Mouse (Mus musculus) gastrocnemius, adult 2 months (tissue): ENCODE results near the gene Cldn10. TPM values are rescaled to one million over a fixed set of nuclear protein-coding genes. Genes with fewer than 3 reads are reported as not detected.
A peak's percentile ranks its signal among the peaks of the same experiment; 100 is the strongest.
"Not testable (repeated sequence)": the region's sequence is repeated elsewhere in the genome, so short reads cannot be mapped to it uniquely, and the experiment has no call there.

Experiments
- DNase-seq: peaks from one replicate; pipeline ENCODE4 v3.0.0; 2022
- H3K27ac ChIP-seq: fragments of 200-600 bp; 2 replicates; pipeline ENCODE4 v1.8.1; 2022; ENCODE audit warnings: mild to moderate bottlenecking
- H3K4me3 ChIP-seq: fragments of 200-600 bp; 2 replicates; pipeline ENCODE4 v1.8.1; 2022; ENCODE audit warnings: mild to moderate bottlenecking, moderate library complexity
- CTCF ChIP-seq: fragments of 200-600 bp; IDR thresholded peaks from 2 replicates; pipeline ENCODE4 v1.8.1; 2022; ENCODE audit warnings: antibody characterized with exemption, mild to moderate bottlenecking, moderate library complexity
- intact Hi-C: fragments of 180-260 bp; cut with DNase I; formaldehyde crosslinking; loops from one replicate; pipeline ENCODE4 v1.15.1; 2025
- long read RNA-seq, 2 experiments: library from polyadenylated mRNA; stranded (forward); transcript quantifications; one replicate each; pipeline ENCODE4 v2.0.0; 2021
- total RNA-seq, 2 experiments: library from RNA; stranded (reverse); gene quantifications; 2 replicates each; pipeline ENCODE4 v1.2.3; 2021

Cldn10 gene
- not detected for total RNA-seq
- long read RNA-seq, experiment 1: 0 reads
- long read RNA-seq, experiment 2: 0 reads

DNA sequence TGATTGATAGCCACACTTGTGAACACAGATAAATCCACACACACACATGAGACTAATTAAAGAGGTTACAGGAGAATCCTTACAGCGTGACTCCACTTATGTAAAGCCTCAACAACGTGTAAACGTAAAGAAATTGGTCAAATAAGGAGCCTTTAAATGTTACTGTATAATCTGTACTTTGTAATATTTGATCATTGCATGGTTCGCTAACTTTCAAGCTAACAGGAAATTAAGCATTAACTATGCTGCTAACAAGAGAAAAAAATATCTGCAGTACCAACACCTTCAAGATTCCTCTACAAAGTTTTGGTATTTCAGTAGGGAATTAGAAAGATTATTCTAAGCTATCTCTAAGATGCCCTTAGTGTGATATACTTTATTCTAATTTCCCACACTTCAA lies at the start of gene Cldn10:
Gene Cldn10 (plus strand): TSS at position 288 of the 400 bp plus-strand sequence.
- no peak for TF ChIP-seq CTCF
- intact Hi-C loops: no loop called here
- no peak within 1 kb of the TSS for H3K27ac ChIP-seq
- no peak for DNase-seq
- H3K4me3 ChIP-seq: no peak within 1 kb of the TSS

GRCm38 (mm10) chr14:118741780-118742179 lies 45.9 kb upstream of the Cldn10 start:
- H3K4me3 ChIP-seq: no peak overlapping the region
- no peak overlapping the region for H3K27ac ChIP-seq
- TF ChIP-seq CTCF: no peak
- intact Hi-C loops: no loop called here
- no peak for DNase-seq

DNA sequence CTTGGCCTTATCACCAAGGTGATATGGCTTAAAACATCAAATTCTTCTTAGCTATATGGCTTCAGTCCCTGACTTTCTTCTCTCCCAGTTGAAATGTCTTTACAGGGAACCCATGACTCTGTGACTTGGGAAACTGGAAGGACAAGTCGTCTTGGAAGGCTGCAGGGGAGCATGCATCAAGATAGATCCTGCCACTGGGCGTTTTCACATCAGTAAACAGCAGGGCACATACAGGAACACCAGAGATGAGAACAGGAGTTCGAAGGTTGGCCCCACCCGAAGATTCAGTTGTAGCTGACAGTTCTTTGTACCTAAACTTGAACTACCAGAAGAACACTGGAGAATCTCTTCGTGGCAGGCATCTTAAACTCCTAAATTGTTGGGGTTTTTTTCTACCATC lies 44.8 kb upstream of the Cldn10 start:
- no peak for DNase-seq
- intact Hi-C loops: no loop called here
- Histone ChIP-seq H3K27ac (no peak overlapping the region), H3K4me3 (no peak overlapping the region)
- TF ChIP-seq CTCF: no peak

- intact Hi-C loops: no loop called here
- H3K27ac ChIP-seq: no peak overlapping the region
- DNase-seq: no peak
- no peak for TF ChIP-seq CTCF
- H3K4me3 ChIP-seq: no peak overlapping the region
Observed at GRCm38 (mm10) chr14:118749068-118749467, 38.6 kb upstream of the Cldn10 start.

DNA sequence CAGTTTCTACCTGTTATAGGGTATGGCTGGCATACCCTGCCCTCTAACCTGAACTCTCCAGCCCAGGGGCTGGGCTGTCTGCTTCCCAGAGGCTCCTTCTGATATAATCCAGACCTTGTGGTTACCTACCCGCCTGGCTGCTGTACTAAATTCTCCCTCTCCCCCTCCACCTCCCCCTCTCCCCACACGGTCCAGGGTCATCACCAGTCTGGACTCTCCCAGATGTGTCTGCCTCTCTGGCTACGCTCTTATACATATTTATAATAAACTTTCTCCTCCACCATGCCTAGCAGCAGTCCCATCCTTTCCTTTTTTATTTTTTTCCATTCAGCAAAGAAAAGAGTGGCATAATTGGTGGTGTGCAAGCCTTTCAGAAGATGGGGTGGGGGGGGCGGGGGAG lies 38.0 kb upstream of the Cldn10 start:
- intact Hi-C loops: no loop called here
- Histone ChIP-seq H3K27ac (no peak overlapping the region), H3K4me3 (no peak overlapping the region)
- no peak for DNase-seq
- TF ChIP-seq CTCF: no peak

GRCm38 (mm10) chr14:118750505-118751192 lies 37.1 kb upstream of the Cldn10 start:
- DNase-seq: no peak
- Histone ChIP-seq H3K27ac (no peak overlapping the region), H3K4me3 (no peak overlapping the region)
- no peak for TF ChIP-seq CTCF
- intact Hi-C loops: no loop called here

GRCm38 (mm10) chr14:118751193-118751753 lies 36.4 kb upstream of the Cldn10 start:
- DNase-seq: no peak
- Histone ChIP-seq H3K27ac (no peak overlapping the region), H3K4me3 (no peak overlapping the region)
- intact Hi-C loops: no loop called here
- TF ChIP-seq CTCF: no peak

DNA sequence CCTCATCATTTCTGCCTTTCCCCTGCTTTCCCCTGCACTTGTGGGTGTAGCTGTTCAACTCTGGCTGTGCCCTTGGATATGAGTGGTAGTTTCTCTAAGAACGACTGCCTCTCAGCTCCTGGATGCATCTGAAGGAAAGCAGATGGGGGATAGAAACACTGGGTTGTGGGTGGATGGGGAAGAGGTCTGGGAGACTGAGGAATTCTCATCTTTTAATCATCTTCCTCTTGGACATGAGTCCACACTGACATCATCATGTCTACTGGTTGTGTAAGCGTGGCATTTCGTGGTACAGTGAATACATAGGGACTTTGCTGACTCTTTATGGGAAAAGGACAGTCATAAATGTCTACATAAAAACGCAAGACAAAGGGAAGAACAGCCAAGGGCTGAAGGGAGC lies 31.7 kb upstream of the Cldn10 start:
- TF ChIP-seq CTCF: no peak
- Histone ChIP-seq H3K27ac (no peak overlapping the region), H3K4me3 (no peak overlapping the region)
- intact Hi-C loops: no loop called here
- DNase-seq: no peak

GRCm38 (mm10) chr14:118756566-118756965 lies 31.1 kb upstream of the Cldn10 start:
- intact Hi-C loops: no loop called here
- no peak overlapping the region for H3K4me3 ChIP-seq
- no peak overlapping the region for H3K27ac ChIP-seq
- DNase-seq: no peak
- no peak for TF ChIP-seq CTCF

- H3K4me3 ChIP-seq, H3K27ac ChIP-seq, DNase-seq, intact Hi-C loops: not testable (repeated sequence)
Observed at GRCm38 (mm10) chr14:118763362-118763761, 24.3 kb upstream of the Cldn10 start.

- intact Hi-C loops: no loop called here
- no peak for TF ChIP-seq CTCF
- no peak overlapping the region for H3K27ac ChIP-seq
- DNase-seq: no peak
- H3K4me3 ChIP-seq: no peak overlapping the region
Observed at GRCm38 (mm10) chr14:118763917-118764495, 23.7 kb upstream of the Cldn10 start.

- TF ChIP-seq CTCF: no peak
- H3K27ac ChIP-seq: 0 out of 2 replicates have a peak overlapping the region, but pooled peaks have one; percentile 8
- intact Hi-C loops: no loop called here
- no peak for DNase-seq
- H3K4me3 ChIP-seq: peak overlapping the region; percentile 46
Observed at GRCm38 (mm10) chr14:118765306-118765705, 22.4 kb upstream of the Cldn10 start.

DNA sequence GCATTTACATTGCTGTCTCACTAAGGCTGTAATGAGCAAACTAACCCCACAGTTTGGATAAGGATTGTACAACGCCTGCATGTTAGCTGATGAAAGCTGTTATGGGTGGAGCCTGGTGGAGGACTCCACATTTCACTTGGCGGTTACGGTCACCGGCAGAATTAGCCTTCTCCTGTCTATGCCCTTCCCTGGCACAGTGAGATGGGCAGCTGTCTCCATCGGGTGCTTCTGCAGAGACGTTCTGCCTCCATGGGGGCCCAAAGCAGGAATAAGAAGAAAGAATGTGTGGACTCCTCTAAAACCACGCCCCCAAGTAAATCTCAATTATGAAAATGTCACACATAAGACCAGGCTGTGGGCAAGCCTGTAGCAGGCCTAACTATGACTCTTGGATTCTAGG lies 21.8 kb upstream of the Cldn10 start:
- no peak overlapping the region for H3K4me3 ChIP-seq
- intact Hi-C loops: loop anchor here (2.0 kb wide), 1 partner anchor 65 kb away; no protein-coding TSS in a partner anchor
- no peak for TF ChIP-seq CTCF
- H3K27ac ChIP-seq: no peak overlapping the region
- no peak for DNase-seq
